Comparison of ENCODE assay signal across 7 mouse cellular contexts in genomic region chr4:139075041-139075711, GRCm38 (mm10). TPM values are rescaled to one million over a fixed set of nuclear protein-coding genes. Genes with fewer than 3 reads are reported as not detected.
DNase-seq lines count a peak whose midpoint lies in the region; ATAC-seq and TF ChIP-seq lines count a peak whose summit lies in the region.

TSS of gene Htr6 (minus strand) at chr4:139075570.

- H3K36me3 ChIP-seq in lung, embryonic 14.5 days (ENCODE audit: insufficient read depth), result no peaks in the 10 kb centered on the region
- no peaks in the 10 kb centered on the region for H3K36me3 ChIP-seq in embryonic facial prominence, embryonic 13.5 days
- H3K36me3 ChIP-seq in hindbrain, embryonic 16.5 days (ENCODE audit: control insufficient read depth, insufficient read depth, low read length), result no peaks in the 10 kb centered on the region
- no peaks in the 10 kb centered on the region for H3K36me3 ChIP-seq in neural tube, embryonic 12.5 days

- under 1% methylated on average over 61 of the region's 77 CpGs for WGBS in lung, embryonic 14.5 days
- WGBS in embryonic facial prominence, embryonic 13.5 days, result under 1% methylated on average over 72 of the region's 77 CpGs
- WGBS in hindbrain, embryonic 16.5 days, result under 1% methylated on average over 77 of the region's 77 CpGs
- 2% methylated on average over 68 of the region's 77 CpGs for WGBS in neural tube, embryonic 12.5 days

- H3K9me3 ChIP-seq in lung, embryonic 14.5 days (ENCODE audit: low read depth, low read length), result no peaks in the 10 kb centered on the region
- H3K9me3 ChIP-seq in embryonic facial prominence, embryonic 13.5 days, result no peaks in the 10 kb centered on the region
- H3K9me3 ChIP-seq in hindbrain, embryonic 16.5 days (ENCODE audit: control insufficient read depth, low read length), result no peaks in the 10 kb centered on the region
- H3K9me3 ChIP-seq in neural tube, embryonic 12.5 days, result no peaks in the 10 kb centered on the region

- H3K27me3 ChIP-seq in lung, embryonic 14.5 days (ENCODE audit: insufficient read depth, low read length), result peaks cover 44% of the 10 kb centered on the region
- H3K27me3 ChIP-seq in embryonic facial prominence, embryonic 13.5 days, result peaks cover 63% of the 10 kb centered on the region
- peaks cover 38% of the 10 kb centered on the region for H3K27me3 ChIP-seq in hindbrain, embryonic 16.5 days (replicated peaks; ENCODE audit: control insufficient read depth, insufficient read depth, low read length)
- peaks cover 63% of the 10 kb centered on the region for H3K27me3 ChIP-seq in neural tube, embryonic 12.5 days (replicated peaks)

- no peak for TF ChIP-seq CTCF in lung, embryonic 14.5 days (IDR thresholded peaks at IDR 0.05; ENCODE audit: low read depth)

- peak within 1 kb of the TSS; percentile 94 for H3K4me2 ChIP-seq in lung, embryonic 14.5 days
- peak within 1 kb of the TSS; percentile 95 for H3K4me2 ChIP-seq in embryonic facial prominence, embryonic 13.5 days
- peak within 1 kb of the TSS; percentile 94 for H3K4me2 ChIP-seq in hindbrain, embryonic 16.5 days (ENCODE audit: low read length)
- peak within 1 kb of the TSS; percentile 85 for H3K4me2 ChIP-seq in neural tube, embryonic 12.5 days (replicated peaks)

- no peak within 1 kb of the TSS for H3K27ac ChIP-seq in lung, embryonic 14.5 days (ENCODE audit: low read depth)
- H3K27ac ChIP-seq in embryonic facial prominence, embryonic 13.5 days, result no peak within 1 kb of the TSS
- peak within 1 kb of the TSS; percentile 23; the same call in 1 of the 2 replicates for H3K27ac ChIP-seq in hindbrain, embryonic 16.5 days (ENCODE audit: low read depth, low read length)
- H3K27ac ChIP-seq in neural tube, embryonic 12.5 days, result no peak within 1 kb of the TSS

- DNase-seq in lung, embryonic 14.5 days, result no peak
- DNase-seq in lung, postnatal 4 days, result no peak
- DNase-seq in spleen, postnatal 14 days (ENCODE audit: low spot score in 2 of 2), result no peak
- no peak for DNase-seq in natural killer cell, adult 2 months (ENCODE audit: low spot score in 2 of 2)

- peak within 1 kb of the TSS; percentile 48 for H3K9ac ChIP-seq in lung, embryonic 14.5 days
- H3K9ac ChIP-seq in embryonic facial prominence, embryonic 13.5 days, result peak within 1 kb of the TSS; percentile 73
- H3K9ac ChIP-seq in hindbrain, embryonic 16.5 days (ENCODE audit: low read depth, low read length), result peak within 1 kb of the TSS; percentile 78
- H3K9ac ChIP-seq in neural tube, embryonic 12.5 days, result peak within 1 kb of the TSS; percentile 51; the same call in 1 of the 2 replicates

- no peaks in the 10 kb centered on the region for H3K4me1 ChIP-seq in lung, embryonic 14.5 days (ENCODE audit: insufficient read depth)
- peaks cover 23% of the 10 kb centered on the region for H3K4me1 ChIP-seq in embryonic facial prominence, embryonic 13.5 days
- peaks cover 21% of the 10 kb centered on the region for H3K4me1 ChIP-seq in hindbrain, embryonic 16.5 days (ENCODE audit: control insufficient read depth, insufficient read depth, low read depth, low read length)
- H3K4me1 ChIP-seq in neural tube, embryonic 12.5 days, result peaks cover 12% of the 10 kb centered on the region

- peak within 1 kb of the TSS; percentile 51 for H3K4me3 ChIP-seq in lung, embryonic 14.5 days (ENCODE audit: low read depth, low read length)
- peak within 1 kb of the TSS; percentile 65 for H3K4me3 ChIP-seq in embryonic facial prominence, embryonic 13.5 days
- H3K4me3 ChIP-seq in hindbrain, embryonic 16.5 days (ENCODE audit: low read length), result peak within 1 kb of the TSS; percentile 71
- H3K4me3 ChIP-seq in neural tube, embryonic 12.5 days, result peak within 1 kb of the TSS; percentile 43

- peak; percentile 35; the same call in 1 of the 2 replicates for ATAC-seq in lung, embryonic 14.5 days (ENCODE audit: insufficient read depth)
- no peak for ATAC-seq in embryonic facial prominence, embryonic 13.5 days (ENCODE audit: insufficient number of reproducible peaks, insufficient read depth, low FRiP score, low TSS enrichment, low read depth)
- peak; percentile 51 for ATAC-seq in hindbrain, embryonic 16.5 days
- ATAC-seq in neural tube, embryonic 12.5 days (ENCODE audit: low FRiP score, low read depth), result no peak

RNA-seq across cellular contexts. Expression of gene Htr6, which starts in this region (rescaled TPM):
- polyA plus RNA-seq in lung, embryonic 14.5 days (2014; fragmentation: Nextera tagmentation; extraction: Ambion mirVana), result not detected in 2 replicates
- polyA plus RNA-seq in embryonic facial prominence, embryonic 13.5 days (2015; fragmentation: Nextera tagmentation; extraction: Ambion mirVana), result 0.22 and 0.51 TPM in 2 replicates
- 0.64 and 0.66 TPM in 2 replicates for polyA plus RNA-seq in hindbrain, embryonic 16.5 days (2015; fragmentation: Nextera tagmentation; extraction: Ambion mirVana)
- 0.10 TPM in 1 of 2 replicates, not detected in the other for polyA plus RNA-seq in neural tube, embryonic 12.5 days (2016; fragmentation: Nextera tagmentation; extraction: Ambion mirVana)

Comparison
In these comparisons a context has a peak if more than half of its experiments do, and no peak if none do; other contexts are left out.
1. Peak in ATAC-seq, H3K4me3 ChIP-seq, H3K9ac ChIP-seq and H3K4me2 ChIP-seq in lung, embryonic 14.5 days; RNA of the gene not detected or under 1 TPM.
2. Peak in ATAC-seq, H3K4me3 ChIP-seq, H3K27ac ChIP-seq, H3K9ac ChIP-seq and H3K4me2 ChIP-seq in hindbrain, embryonic 16.5 days; RNA of the gene not detected or under 1 TPM.